Mouse (Mus musculus) kidney, postnatal 0 days (tissue): Measurements from ENCODE around the gene Slc2a3. TPM values are rescaled to one million over a fixed set of nuclear protein-coding genes. Genes with fewer than 3 reads are reported as not detected.

Source experiments
- ATAC-seq: fragments of 200-750 bp; cut with Nextera tagmentation; replicated peaks from 2 replicates; pipeline ENCODE4 v1.8.0; 2017; ENCODE audit warnings: low read depth, moderate number of reproducible peaks, moderate TSS enrichment, moderate library complexity; ENCODE audit not compliant: low FRiP score
- DNase-seq: peaks from one replicate; pipeline ENCODE4 v3.0.0-alpha.2; 2016; ENCODE audit warnings: low spot score
- H3K27ac ChIP-seq: fragments of 300-500 bp; sonication (generic); 2 replicates; pipeline ENCODE4 v1.5.1; 2014; ENCODE audit warnings: mild to moderate bottlenecking
- H3K27me3 ChIP-seq: fragments of 300-500 bp; sonication (generic); 2 replicates; pipeline ENCODE4 v1.6.1; 2014; ENCODE audit warnings: low read length, mixed read lengths; ENCODE audit not compliant: insufficient read depth
- H3K36me3 ChIP-seq: fragments of 300-500 bp; sonication (generic); 2 replicates; pipeline ENCODE4 v1.6.1; 2014; ENCODE audit warnings: low read length, mixed read lengths; ENCODE audit not compliant: insufficient read depth
- H3K4me1 ChIP-seq: fragments of 300-500 bp; sonication (generic); replicated peaks from 2 replicates; pipeline ENCODE4 v1.6.1; 2014; ENCODE audit warnings: antibody characterized with exemption, low read length, mixed read lengths; ENCODE audit not compliant: insufficient read depth
- H3K4me2 ChIP-seq: fragments of 300-500 bp; sonication (generic); 2 replicates; pipeline ENCODE4 v1.6.1; 2014; ENCODE audit warnings: mild to moderate bottlenecking, low read length, moderate library complexity, mixed read lengths
- H3K4me3 ChIP-seq: fragments of 300-500 bp; sonication (generic); replicated peaks from 2 replicates; pipeline ENCODE4 v1.5.1; 2014; ENCODE audit warnings: low read depth, low read length
- H3K9ac ChIP-seq: fragments of 300-500 bp; sonication (generic); 2 replicates; pipeline ENCODE4 v1.6.1; 2014; ENCODE audit warnings: low read depth, low read length
- H3K9me3 ChIP-seq: fragments of 300-500 bp; sonication (generic); replicated peaks from 2 replicates; pipeline ENCODE4 v1.6.1; 2016; ENCODE audit warnings: low read length, inconsistent platforms, mixed read lengths
- CTCF ChIP-seq: IDR thresholded peaks from 2 replicates; pipeline ENCODE4 v1.5.1; 2016; ENCODE audit warnings: antibody characterized with exemption, low read depth, mild to moderate bottlenecking, moderate library complexity
- WGBS: fragments of 180-500 bp; shearing (Covaris S2); extraction: QIAGEN DNeasy Blood & Tissue Kit; methylation state at CpG from one replicate; pipeline ENCODE4 v1.1.7; 2014; 5-methylcytosine and 5-hydroxymethylcytosine counted together
- polyA plus RNA-seq: library from polyadenylated mRNA; unstranded; fragments of >200 nt; fragmentation: Nextera tagmentation; extraction: Ambion mirVana; gene quantifications from 2 replicates; pipeline ENCODE4 v1.2.1, GENCODE M21; 2015

Slc2a3 gene
- polyA plus RNA-seq, 1 experiment from 2014 or later, result 4.1 TPM

DNA sequence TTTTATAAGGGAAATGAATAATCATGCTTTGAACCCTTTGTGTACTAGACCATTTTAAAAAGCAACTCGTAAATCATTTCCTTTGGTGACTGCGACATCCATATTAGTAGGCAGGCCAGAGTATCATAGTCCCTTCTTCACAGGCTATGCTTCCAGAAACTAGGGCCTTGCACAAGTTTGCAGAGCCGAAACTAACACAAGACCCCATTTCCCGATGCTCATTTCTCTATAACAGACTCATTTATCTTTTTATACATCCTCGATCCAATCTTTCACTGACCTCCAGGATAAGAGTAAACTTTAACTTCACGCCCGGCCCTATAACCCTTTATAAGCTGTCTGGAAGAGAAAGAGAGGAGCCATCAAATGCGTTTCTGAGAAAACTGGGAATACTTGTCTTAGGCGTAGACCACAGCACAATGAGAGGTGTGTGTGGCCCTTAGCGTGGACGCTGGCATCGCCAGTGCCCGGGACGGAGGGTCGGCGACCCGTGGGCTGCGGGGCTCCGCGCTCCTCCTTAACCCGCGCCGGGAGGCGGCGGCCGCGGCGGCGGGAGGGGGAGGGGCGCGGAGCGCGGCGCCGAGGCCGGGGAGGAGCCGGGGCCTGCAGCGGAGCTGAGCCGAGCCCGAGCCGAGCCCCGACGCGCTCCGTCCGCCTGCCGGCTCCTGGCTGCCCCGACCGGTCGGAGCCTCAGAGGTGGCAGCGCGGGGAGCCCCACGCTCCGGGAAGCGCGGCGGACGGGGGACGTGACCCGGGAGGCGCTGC, 18.0 kb upstream of the Slc2a3 start, which contains the start of gene Foxj2:
Gene Foxj2, plus strand, starts transcription at position 609 of the 765 bp plus-strand sequence.
- TF ChIP-seq CTCF, result no peak
- Histone ChIP-seq H3K4me2 (peak within 1 kb of the TSS; percentile 93), H3K27me3 (no peaks in the 10 kb centered on the region), H3K27ac (peak within 1 kb of the TSS; percentile 88), H3K9ac (peak within 1 kb of the TSS; percentile 96), H3K4me1 (peaks cover 18% of the 10 kb centered on the region), H3K36me3 (no peaks in the 10 kb centered on the region), H3K9me3 (no peaks in the 10 kb centered on the region), H3K4me3 (peak within 1 kb of the TSS; percentile 77)
- DNase-seq (peak; percentile 78), ATAC-seq (peak; percentile 86)
- WGBS, result 1% methylated on average over 53 of the region's 61 CpGs

GRCm38 (mm10) chr6:122813640-122814039, 12.2 kb upstream of the Slc2a3 start:
- no peaks in the 10 kb centered on the region for H3K9me3 ChIP-seq
- H3K4me1 ChIP-seq, result no peaks in the 10 kb centered on the region; the same call in 1 of the 2 replicates
- TF ChIP-seq CTCF, result no peak
- ATAC-seq (no peak), DNase-seq (no peak)
- no peak overlapping the region for H3K4me3 ChIP-seq
- no peaks in the 10 kb centered on the region for H3K27me3 ChIP-seq
- no peak overlapping the region for H3K9ac ChIP-seq
- no peaks in the 10 kb centered on the region for H3K36me3 ChIP-seq
- WGBS, result 88% methylated on average over 4 of the region's 4 CpGs
- no peak overlapping the region for H3K27ac ChIP-seq
- no peak overlapping the region for H3K4me2 ChIP-seq

GRCm38 (mm10) chr6:122812716-122813115, 11.3 kb upstream of the Slc2a3 start:
- no peak for DNase-seq
- Histone ChIP-seq H3K9me3 (no peaks in the 10 kb centered on the region), H3K4me2 (no peak overlapping the region), H3K27me3 (no peaks in the 10 kb centered on the region), H3K27ac (no peak overlapping the region), H3K36me3 (no peaks in the 10 kb centered on the region), H3K4me3 (no peak overlapping the region), H3K4me1 (no peaks in the 10 kb centered on the region), H3K9ac (no peak overlapping the region)
- peak; percentile 17; the same call in 1 of the 2 replicates for TF ChIP-seq CTCF
- WGBS, result 93% methylated on average over 4 of the region's 4 CpGs
- no peak for ATAC-seq

GRCm38 (mm10) chr6:122811771-122812600, 10.5 kb upstream of the Slc2a3 start:
- Histone ChIP-seq H3K9ac (peak overlapping the region; percentile 80), H3K4me3 (peak overlapping the region; percentile 71), H3K9me3 (no peaks in the 10 kb centered on the region), H3K4me2 (peak overlapping the region; percentile 53), H3K27me3 (no peaks in the 10 kb centered on the region), H3K36me3 (no peaks in the 10 kb centered on the region), H3K4me1 (no peaks in the 10 kb centered on the region), H3K27ac (peak overlapping the region; percentile 100)
- 28% methylated on average over 16 of the region's 16 CpGs for WGBS
- DNase-seq (peak; percentile 82), ATAC-seq (0 out of 2 replicates have a peak, but pooled peaks have one; percentile 21)
- peak; percentile 34; the same call in 1 of the 2 replicates for TF ChIP-seq CTCF

DNA sequence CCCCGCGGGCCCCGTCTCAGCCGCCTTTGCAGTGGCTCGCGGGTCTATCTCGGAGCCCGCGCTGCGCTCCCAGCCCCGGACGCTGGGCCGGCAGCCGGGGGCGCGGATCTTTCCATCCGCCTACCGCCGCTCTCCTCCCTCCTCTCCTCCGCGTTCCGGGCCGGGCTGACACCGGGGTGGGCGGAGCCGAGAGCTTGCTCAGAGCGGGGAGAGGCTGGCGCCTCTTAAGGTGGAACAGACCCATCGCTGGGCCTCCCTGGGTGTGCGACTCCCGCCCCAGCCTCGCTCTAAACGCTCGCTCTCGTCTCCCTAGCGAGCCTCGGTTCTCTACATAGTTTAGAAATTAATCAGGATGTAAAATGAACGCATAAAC, 9.8 kb upstream of the Slc2a3 start:
- Histone ChIP-seq H3K36me3 (no peaks in the 10 kb centered on the region), H3K4me1 (no peaks in the 10 kb centered on the region), H3K27me3 (no peaks in the 10 kb centered on the region), H3K27ac (peak overlapping the region; percentile 100), H3K9me3 (no peaks in the 10 kb centered on the region), H3K4me3 (peak overlapping the region; percentile 71), H3K9ac (peak overlapping the region; percentile 80), H3K4me2 (peak overlapping the region; percentile 53)
- peak; percentile 95 for ATAC-seq
- DNase-seq, result peak; percentile 97
- TF ChIP-seq CTCF, result peak; percentile 30; the same call in 1 of the 2 replicates
- WGBS, result 0% methylated on average over 38 of the region's 38 CpGs

DNA sequence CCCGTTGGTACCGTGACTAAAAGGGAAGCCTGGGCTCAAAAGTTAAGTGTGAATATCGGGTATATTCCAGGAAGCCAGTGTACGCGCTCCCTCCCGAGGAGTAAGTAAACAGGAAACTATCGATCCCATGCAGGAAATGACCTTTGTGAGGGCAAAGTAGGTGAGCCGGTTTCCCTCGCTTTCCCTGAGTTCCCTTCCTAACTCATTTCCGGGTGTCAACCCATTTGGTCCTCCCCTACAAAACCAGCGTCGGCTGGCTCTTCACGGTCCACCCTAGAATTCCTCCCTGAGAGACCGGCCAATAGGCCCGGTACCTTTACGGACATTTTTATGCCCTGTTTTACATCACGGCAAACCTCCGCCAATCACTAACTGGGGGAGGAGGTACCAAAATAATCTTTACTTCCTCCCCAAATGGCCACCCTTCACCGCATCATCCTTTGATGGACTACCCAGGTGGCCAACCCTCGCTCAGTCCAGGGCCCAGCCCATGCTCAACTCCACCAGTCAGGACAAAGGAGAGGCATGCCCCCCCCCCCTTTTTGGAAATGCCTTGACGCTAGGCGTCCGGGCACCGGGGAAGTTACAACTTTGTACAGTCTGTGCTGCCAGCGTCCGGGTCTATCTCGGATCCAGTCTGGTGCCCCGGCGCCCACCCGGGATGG, 9.3 kb upstream of the Slc2a3 start:
- no peaks in the 10 kb centered on the region for H3K36me3 ChIP-seq
- under 1% methylated on average over 30 of the region's 30 CpGs for WGBS
- TF ChIP-seq CTCF, result no peak
- H3K9me3 ChIP-seq, result no peaks in the 10 kb centered on the region
- H3K4me2 ChIP-seq, result peak overlapping the region; percentile 53
- no peaks in the 10 kb centered on the region for H3K27me3 ChIP-seq
- H3K27ac ChIP-seq, result peak overlapping the region; percentile 100
- no peaks in the 10 kb centered on the region for H3K4me1 ChIP-seq
- ATAC-seq, result peak; percentile 100
- peak overlapping the region; percentile 80 for H3K9ac ChIP-seq
- H3K4me3 ChIP-seq, result peak overlapping the region; percentile 71
- DNase-seq, result peak; percentile 99
